Mouse (Mus musculus) hindbrain, embryonic 10.5 days (tissue): ENCODE measurements around the gene Gtf2ird1. TPM values are rescaled to one million over a fixed set of nuclear protein-coding genes. Genes with fewer than 3 reads are reported as not detected.

Experiments used
- DNase-seq: peaks from one replicate; pipeline ENCODE4 v3.0.0-alpha.2; 2017; ENCODE audit warnings: low spot score
- H3K27ac ChIP-seq: fragments of 300-500 bp; sonication (generic); 2 replicates; pipeline ENCODE4 v1.5.1; 2016; ENCODE audit warnings: mild to moderate bottlenecking, moderate library complexity
- H3K27me3 ChIP-seq: fragments of 300-500 bp; sonication (generic); 2 replicates; pipeline ENCODE4 v1.6.1; 2016; ENCODE audit warnings: mild to moderate bottlenecking; ENCODE audit not compliant: poor library complexity, insufficient read depth, severe bottlenecking
- H3K36me3 ChIP-seq: fragments of 300-500 bp; sonication (generic); 2 replicates; pipeline ENCODE4 v1.6.1; 2016; ENCODE audit warnings: mild to moderate bottlenecking, moderate library complexity
- H3K4me1 ChIP-seq: fragments of 300-500 bp; sonication (generic); replicated peaks from 2 replicates; pipeline ENCODE4 v1.6.1; 2016; ENCODE audit warnings: mild to moderate bottlenecking
- H3K4me3 ChIP-seq: fragments of 300-500 bp; sonication (generic); 2 replicates; pipeline ENCODE4 v1.5.1; 2016; ENCODE audit warnings: mild to moderate bottlenecking, moderate library complexity
- H3K9me3 ChIP-seq: fragments of 300-500 bp; sonication (generic); 2 replicates; pipeline ENCODE4 v1.6.1; 2016; ENCODE audit warnings: mild to moderate bottlenecking, moderate library complexity
- WGBS: fragments of 180-500 bp; shearing (Covaris S2); methylation state at CpG from one replicate; pipeline ENCODE4 v1.1.7; 2016; 5-methylcytosine and 5-hydroxymethylcytosine counted together
- polyA plus RNA-seq: library from polyadenylated mRNA; unstranded; fragments of >200 nt; fragmentation: Nextera tagmentation; extraction: Ambion mirVana; gene quantifications from 2 replicates; pipeline ENCODE4 v1.2.1, GENCODE M21; 2016

Gene Gtf2ird1
- polyA plus RNA-seq, 1 experiment from 2014 or later: 84.8 TPM

GRCm38 (mm10) chr5:134322355-134322754 is 134.2 kb downstream of the Gtf2ird1 start:
- no peaks in the 10 kb centered on the region for H3K36me3 ChIP-seq
- H3K4me3 ChIP-seq: no peak overlapping the region
- no peaks in the 10 kb centered on the region for H3K9me3 ChIP-seq
- H3K27me3 ChIP-seq: no peaks in the 10 kb centered on the region
- 83% methylated on average over 13 of the region's 13 CpGs for WGBS
- no peak for DNase-seq
- H3K4me1 ChIP-seq: 0 out of 2 replicates have a peak, but pooled peaks cover 10% of the 10 kb centered on the region
- H3K27ac ChIP-seq: 0 out of 2 replicates have a peak overlapping the region, but pooled peaks have one; percentile 35

GRCm38 (mm10) chr5:134321699-134322098 is 134.8 kb downstream of the Gtf2ird1 start:
- no peak overlapping the region for H3K27ac ChIP-seq
- H3K9me3 ChIP-seq: no peaks in the 10 kb centered on the region
- H3K4me3 ChIP-seq: no peak overlapping the region
- H3K4me1 ChIP-seq: peaks cover 13% of the 10 kb centered on the region
- H3K27me3 ChIP-seq: no peaks in the 10 kb centered on the region
- DNase-seq: no peak
- 72% methylated on average over 7 of the region's 7 CpGs for WGBS
- H3K36me3 ChIP-seq: no peaks in the 10 kb centered on the region

- Histone ChIP-seq H3K27ac (no peak overlapping the region), H3K4me1 (peaks cover 31% of the 10 kb centered on the region), H3K9me3 (no peaks in the 10 kb centered on the region), H3K27me3 (no peaks in the 10 kb centered on the region), H3K4me3 (no peak overlapping the region), H3K36me3 (no peaks in the 10 kb centered on the region)
- DNase-seq: no peak
- 87% methylated on average over 6 of the region's 6 CpGs for WGBS
Measured at GRCm38 (mm10) chr5:134318903-134319302, 137.6 kb downstream of the Gtf2ird1 start.

GRCm38 (mm10) chr5:134316721-134317120 is 139.8 kb downstream of the Gtf2ird1 start:
- peaks cover 36% of the 10 kb centered on the region for H3K4me1 ChIP-seq
- DNase-seq: no peak
- H3K27me3 ChIP-seq: no peaks in the 10 kb centered on the region
- no peak overlapping the region for H3K4me3 ChIP-seq
- H3K9me3 ChIP-seq: no peaks in the 10 kb centered on the region
- peaks cover 4% of the 10 kb centered on the region for H3K36me3 ChIP-seq
- 73% methylated on average over 7 of the region's 7 CpGs for WGBS
- H3K27ac ChIP-seq: peak overlapping the region; percentile 100

- peak; percentile 69 for DNase-seq
- peak overlapping the region; percentile 91 for H3K4me3 ChIP-seq
- H3K4me1 ChIP-seq: peaks cover 44% of the 10 kb centered on the region
- H3K36me3 ChIP-seq: peaks cover 13% of the 10 kb centered on the region
- peak overlapping the region; percentile 100 for H3K27ac ChIP-seq
- H3K27me3 ChIP-seq: no peaks in the 10 kb centered on the region
- H3K9me3 ChIP-seq: no peaks in the 10 kb centered on the region
- WGBS: under 1% methylated on average over 25 of the region's 25 CpGs
Measured at GRCm38 (mm10) chr5:134315623-134316350, 140.7 kb downstream of the Gtf2ird1 start.

GRCm38 (mm10) chr5:134314688-134315622 is 141.6 kb downstream of the Gtf2ird1 start, which contains the start of gene Gtf2i:
Gtf2i (minus strand) TSS chr5:134314760.
- DNase-seq: peak; percentile 97
- peaks cover 47% of the 10 kb centered on the region for H3K4me1 ChIP-seq
- H3K9me3 ChIP-seq: no peaks in the 10 kb centered on the region
- WGBS: under 1% methylated on average over 40 of the region's 40 CpGs
- peaks cover 22% of the 10 kb centered on the region for H3K36me3 ChIP-seq
- peak within 1 kb of the TSS; percentile 100 for H3K27ac ChIP-seq
- no peaks in the 10 kb centered on the region for H3K27me3 ChIP-seq
- peak within 1 kb of the TSS; percentile 91 for H3K4me3 ChIP-seq

- under 1% methylated on average over 52 of the region's 64 CpGs for WGBS
- no peak for DNase-seq
Measured at GRCm38 (mm10) chr5:134314068-134314674, 142.3 kb downstream of the Gtf2ird1 start.

GRCm38 (mm10) chr5:134313451-134314067 is 143.0 kb downstream of the Gtf2ird1 start:
- DNase-seq: peak; percentile 95
- H3K27ac ChIP-seq: peak overlapping the region; percentile 100
- 0 out of 2 replicates have a peak, but pooled peaks cover 4% of the 10 kb centered on the region for H3K9me3 ChIP-seq
- peak overlapping the region; percentile 91 for H3K4me3 ChIP-seq
- under 1% methylated on average over 67 of the region's 68 CpGs for WGBS
- peaks cover 34% of the 10 kb centered on the region for H3K36me3 ChIP-seq
- H3K4me1 ChIP-seq: peaks cover 47% of the 10 kb centered on the region
- no peaks in the 10 kb centered on the region for H3K27me3 ChIP-seq

More at GRCm38 (mm10) chr5:134314068-134314674, 142.3 kb downstream of the Gtf2ird1 start:
- Histone ChIP-seq H3K27ac (peak overlapping the region; percentile 100), H3K27me3 (no peaks in the 10 kb centered on the region), H3K9me3 (0 out of 2 replicates have a peak, but pooled peaks cover 4% of the 10 kb centered on the region), H3K4me1 (peaks cover 47% of the 10 kb centered on the region), H3K4me3 (peak overlapping the region; percentile 91), H3K36me3 (peaks cover 29% of the 10 kb centered on the region)

- Histone ChIP-seq H3K9me3 (0 out of 2 replicates have a peak, but pooled peaks cover 4% of the 10 kb centered on the region), H3K27me3 (no peaks in the 10 kb centered on the region), H3K4me3 (peak overlapping the region; percentile 91), H3K36me3 (peaks cover 41% of the 10 kb centered on the region), H3K27ac (peak overlapping the region; percentile 100), H3K4me1 (peaks cover 43% of the 10 kb centered on the region)
- 3% methylated on average over 19 of the region's 19 CpGs for WGBS
- DNase-seq: peak; percentile 48
Measured at GRCm38 (mm10) chr5:134312691-134313450, 143.6 kb downstream of the Gtf2ird1 start.

GRCm38 (mm10) chr5:134311894-134312411 is 144.6 kb downstream of the Gtf2ird1 start:
- WGBS: 83% methylated on average over 6 of the region's 6 CpGs
- Histone ChIP-seq H3K27me3 (no peaks in the 10 kb centered on the region), H3K36me3 (peaks cover 50% of the 10 kb centered on the region)

GRCm38 (mm10) chr5:134310201-134310600 is 146.3 kb downstream of the Gtf2ird1 start:
- WGBS: 97% methylated on average over 9 of the region's 9 CpGs
- H3K9me3 ChIP-seq: 0 out of 2 replicates have a peak, but pooled peaks cover 4% of the 10 kb centered on the region
- H3K27ac ChIP-seq: no peak overlapping the region
- DNase-seq: no peak
- H3K4me1 ChIP-seq: peaks cover 27% of the 10 kb centered on the region
- no peaks in the 10 kb centered on the region for H3K27me3 ChIP-seq
- peaks cover 68% of the 10 kb centered on the region for H3K36me3 ChIP-seq
- no peak overlapping the region for H3K4me3 ChIP-seq

More at GRCm38 (mm10) chr5:134311894-134312411, 144.6 kb downstream of the Gtf2ird1 start:
- H3K4me3 ChIP-seq: peak overlapping the region; percentile 91
- peaks cover 42% of the 10 kb centered on the region for H3K4me1 ChIP-seq
- H3K27ac ChIP-seq: peak overlapping the region; percentile 100
- no peak for DNase-seq
- H3K9me3 ChIP-seq: 0 out of 2 replicates have a peak, but pooled peaks cover 4% of the 10 kb centered on the region
